Mouse (Mus musculus) gastrocnemius, adult 2 months (tissue): ENCODE results near the gene Tmem229a. TPM values are rescaled to one million over a fixed set of nuclear protein-coding genes. Genes with fewer than 3 reads are reported as not detected.

Experiments
- DNase-seq: peaks from one replicate; pipeline ENCODE4 v3.0.0; 2022
- H3K27ac ChIP-seq: fragments of 200-600 bp; 2 replicates; pipeline ENCODE4 v1.8.1; 2022; ENCODE audit warnings: mild to moderate bottlenecking
- H3K4me3 ChIP-seq: fragments of 200-600 bp; 2 replicates; pipeline ENCODE4 v1.8.1; 2022; ENCODE audit warnings: mild to moderate bottlenecking, moderate library complexity
- CTCF ChIP-seq: fragments of 200-600 bp; IDR thresholded peaks from 2 replicates; pipeline ENCODE4 v1.8.1; 2022; ENCODE audit warnings: antibody characterized with exemption, mild to moderate bottlenecking, moderate library complexity
- intact Hi-C: fragments of 180-260 bp; cut with DNase I; formaldehyde crosslinking; loops from one replicate; pipeline ENCODE4 v1.15.1; 2025
- total RNA-seq, 2 experiments: library from RNA; stranded (reverse); gene quantifications; 2 replicates each; pipeline ENCODE4 v1.2.3; 2021

Gene Tmem229a
- total RNA-seq, 2 experiments from 2014 or later: 0.06 to 0.23 TPM

DNA sequence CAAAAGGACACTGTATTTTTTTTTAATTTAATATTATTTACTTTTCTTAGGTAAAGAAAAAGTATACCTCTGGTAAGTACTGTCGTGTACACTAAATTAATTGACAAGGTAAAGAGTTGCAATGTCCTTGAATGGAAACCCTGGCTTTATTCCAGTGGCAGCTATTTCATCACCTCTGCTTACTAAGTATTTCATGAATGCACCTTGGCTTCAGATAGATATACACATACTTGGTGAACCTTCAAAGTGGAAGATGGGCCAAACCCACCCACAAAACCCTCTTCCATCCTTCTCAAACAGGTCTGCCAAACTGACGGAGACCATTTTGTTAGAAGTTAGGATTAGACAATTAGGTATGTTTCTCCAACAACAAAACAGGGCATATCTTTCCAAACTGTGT is 5.4 kb downstream of the Tmem229a start:
- H3K4me3 ChIP-seq: no peak overlapping the region
- no peak for TF ChIP-seq CTCF
- no peak overlapping the region for H3K27ac ChIP-seq
- no peak for DNase-seq
- intact Hi-C loops: no loop called here

DNA sequence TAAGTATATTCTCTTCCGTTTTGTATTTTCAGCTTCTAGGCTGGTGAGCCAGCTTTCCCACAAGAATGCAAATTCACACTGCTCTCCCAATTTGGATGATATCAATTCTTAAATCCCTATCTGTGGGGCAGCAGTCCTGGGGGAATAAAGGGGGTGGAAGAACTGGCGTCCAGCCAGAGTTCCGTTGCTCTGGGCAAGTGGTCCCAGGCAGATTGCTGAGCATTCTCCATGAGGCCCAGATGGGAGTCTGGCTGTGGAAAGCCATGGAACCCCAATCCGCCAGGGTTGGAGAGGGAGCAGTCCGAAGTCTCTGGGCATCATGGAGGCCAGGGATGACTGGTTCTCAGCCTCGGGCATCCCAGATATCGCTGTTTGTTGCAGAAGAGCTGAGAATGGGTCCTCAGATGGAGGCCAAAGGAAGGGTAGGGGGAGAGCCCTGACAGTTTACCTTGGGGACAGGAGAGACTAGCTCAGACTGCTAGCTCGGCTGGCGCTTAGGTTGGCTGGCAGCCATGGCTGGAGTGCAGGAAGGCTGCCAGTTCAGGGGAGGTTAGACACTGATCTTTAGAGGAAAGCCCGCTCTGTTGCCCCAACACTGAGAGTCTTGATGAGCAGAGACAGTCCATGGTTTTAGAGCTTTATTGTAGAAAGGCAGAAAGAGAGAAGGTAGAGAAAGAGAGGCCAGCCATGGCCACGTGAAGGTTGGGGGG is 30.9 kb downstream of the Tmem229a start:
- Histone ChIP-seq H3K27ac (no peak overlapping the region), H3K4me3 (no peak overlapping the region)
- no peak for DNase-seq
- no peak for TF ChIP-seq CTCF
- intact Hi-C loops: no loop called here

DNA sequence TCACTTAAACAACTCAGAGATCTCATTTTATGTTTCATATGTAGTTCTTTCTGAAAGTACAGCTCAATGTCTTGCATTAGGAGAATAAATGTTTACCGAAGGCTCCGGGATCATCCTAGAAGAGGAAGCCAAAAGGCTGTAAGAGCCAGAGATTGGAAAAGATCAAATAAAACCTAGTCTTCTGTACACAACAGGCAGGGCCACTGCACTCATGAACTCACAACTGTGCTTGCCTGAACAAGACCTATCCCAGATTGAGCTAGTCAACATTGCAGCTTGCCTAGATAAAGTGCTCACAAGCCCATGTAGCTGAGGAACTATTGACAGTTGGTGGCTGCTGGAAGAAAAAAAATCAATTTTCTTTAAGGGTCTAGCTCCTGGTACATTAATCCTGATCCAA is 42.5 kb downstream of the Tmem229a start:
- Histone ChIP-seq H3K27ac (no peak overlapping the region), H3K4me3 (no peak overlapping the region)
- TF ChIP-seq CTCF: no peak
- intact Hi-C loops: no loop called here
- DNase-seq: no peak

DNA sequence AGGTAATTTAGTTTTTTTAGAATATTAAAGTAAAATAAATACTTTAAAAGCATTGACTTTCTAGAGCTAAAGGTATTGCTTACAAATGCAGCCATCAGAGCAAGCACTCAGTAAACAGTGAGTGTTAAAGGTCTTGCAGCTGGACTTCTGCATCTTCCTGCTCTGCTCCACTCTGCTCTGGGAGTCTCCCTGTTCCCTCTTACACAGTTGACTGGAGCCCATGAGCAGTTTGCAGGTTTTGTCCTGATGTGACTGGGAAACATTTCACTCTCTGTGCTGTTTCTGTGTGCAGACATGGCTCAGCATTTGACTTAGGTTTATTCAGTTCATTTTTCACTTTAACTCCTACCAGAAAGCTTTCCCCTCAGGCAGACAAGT is 45.4 kb downstream of the Tmem229a start:
- DNase-seq: no peak
- no peak overlapping the region for H3K4me3 ChIP-seq
- TF ChIP-seq CTCF: no peak
- intact Hi-C loops: no loop called here
- no peak overlapping the region for H3K27ac ChIP-seq

DNA sequence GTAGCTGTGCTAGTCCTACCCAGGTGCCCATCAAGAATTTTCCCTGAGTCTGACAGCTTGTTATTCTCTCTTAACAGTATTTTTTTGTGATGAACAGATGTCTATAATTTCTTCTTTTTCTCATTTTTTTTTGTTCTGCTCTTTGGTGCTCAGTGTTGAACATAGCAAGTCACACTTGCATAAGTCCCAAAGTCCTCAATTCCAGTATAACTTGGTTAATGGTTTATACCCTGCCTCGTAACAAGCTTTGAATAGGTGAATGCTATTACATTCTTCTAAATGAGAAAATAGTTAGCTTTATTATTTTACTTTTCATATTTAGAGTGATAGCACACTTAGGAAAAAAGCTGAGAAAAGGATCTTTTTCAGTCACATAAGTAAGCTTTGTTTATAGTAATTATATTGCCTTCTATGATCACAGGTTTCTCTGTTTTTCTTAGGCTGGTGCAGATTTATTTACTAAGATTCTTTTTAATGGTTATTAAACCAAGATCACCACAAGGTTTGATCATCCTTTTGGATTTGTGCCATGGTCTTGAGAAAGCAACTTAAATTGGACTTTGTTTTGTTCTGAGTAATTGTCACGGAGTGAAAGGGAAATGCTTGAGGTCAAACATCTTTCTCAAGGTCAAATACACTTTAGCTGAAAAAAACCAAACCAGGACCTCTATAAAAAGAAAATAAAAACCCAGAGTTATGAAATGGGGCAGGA is 45.9 kb downstream of the Tmem229a start:
- TF ChIP-seq CTCF: no peak
- no peak overlapping the region for H3K27ac ChIP-seq
- H3K4me3 ChIP-seq: no peak overlapping the region
- no peak for DNase-seq
- intact Hi-C loops: no loop called here

DNA sequence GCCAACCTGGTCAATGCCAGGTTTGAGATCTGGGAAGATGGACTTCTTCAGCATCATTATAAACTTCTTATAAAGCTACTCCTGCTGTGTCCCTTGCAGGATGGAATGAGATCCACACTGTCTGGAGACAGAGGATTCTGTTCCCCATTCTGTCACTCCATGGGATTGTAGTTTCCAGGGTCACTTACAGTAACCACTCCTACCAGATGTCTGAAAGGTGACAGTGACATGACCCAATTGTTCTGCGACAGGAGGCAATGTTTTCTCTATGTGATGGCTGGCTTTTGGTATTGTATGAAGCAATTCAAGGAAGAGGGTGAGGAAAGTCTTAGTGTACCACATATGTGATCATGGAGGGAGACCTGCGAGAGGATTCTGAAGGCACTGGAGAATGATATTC is 48.3 kb downstream of the Tmem229a start:
- intact Hi-C loops: no loop called here
- no peak overlapping the region for H3K27ac ChIP-seq
- H3K4me3 ChIP-seq: no peak overlapping the region
- DNase-seq: no peak
- no peak for TF ChIP-seq CTCF

DNA sequence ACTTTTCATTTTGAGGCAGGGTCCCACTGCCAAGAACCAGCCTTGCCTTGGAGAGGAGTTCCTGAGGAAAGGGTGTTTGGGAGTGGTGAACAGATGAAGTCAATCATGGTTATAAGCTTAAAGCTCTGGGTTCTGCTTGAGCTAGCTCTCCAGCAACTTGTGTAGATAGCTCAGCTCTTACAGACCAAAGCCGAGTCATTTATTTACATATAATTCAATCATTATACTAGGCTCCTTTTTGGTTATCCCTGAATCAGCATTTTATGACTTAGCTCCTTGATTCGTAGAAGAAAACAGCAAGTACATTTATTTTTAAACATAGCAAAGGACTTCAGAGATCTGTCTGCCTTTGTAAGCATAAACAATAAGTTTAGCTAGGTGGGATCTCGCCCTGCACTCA is 51.0 kb downstream of the Tmem229a start:
- no peak for DNase-seq
- Histone ChIP-seq H3K27ac (no peak overlapping the region), H3K4me3 (no peak overlapping the region)
- intact Hi-C loops: no loop called here
- TF ChIP-seq CTCF: no peak

Other genes with a start within 250 kb of the Tmem229a start
- not detected for gene Hyal6, start 223.1 kb downstream of the Tmem229a start, total RNA-seq
- not detected for gene Hyal4, start 208.0 kb downstream of the Tmem229a start, total RNA-seq
- gene Spam1, start 165.1 kb downstream of the Tmem229a start, total RNA-seq: not detected
- gene Hyal5, start 98.3 kb downstream of the Tmem229a start, total RNA-seq: not detected